ENCODE assay signal across 18 mouse cellular contexts in genomic region chr19:53080026-53080425, GRCm38 (mm10). TPM values are rescaled to one million over a fixed set of nuclear protein-coding genes. Genes with fewer than 3 reads are reported as not detected.
A peak's percentile ranks its signal among the peaks of the same experiment; 100 is the strongest.
DNase-seq lines count a peak whose midpoint lies in the region; ATAC-seq and TF ChIP-seq lines count a peak whose summit lies in the region.
"Had no signal": no experiment of that assay in that cellular context is flagged by ENCODE, and none has a peak within 500 bp of the region (broad histone marks: within the 10 kb centered on the region; RNA-seq: fewer than 3 reads in every experiment).

No protein-coding gene starts in this region.

- no peak for TF ChIP-seq POLR2A in limb, embryonic 14.5 days (IDR thresholded peaks at IDR 0.05; ENCODE audit: borderline replicate concordance, extremely low read depth, insufficient read depth, insufficient read length)

- TF ChIP-seq CTCF in lung, postnatal 0 days (IDR thresholded peaks at IDR 0.05): no peak

- H3K27ac ChIP-seq in kidney, embryonic 14.5 days (ENCODE audit: low read depth, low read length): no peak overlapping the region
- H3K27ac ChIP-seq in kidney, embryonic 15.5 days: peak overlapping the region; percentile 28; the same call in 1 of the 2 replicates
- H3K27ac ChIP-seq in limb, embryonic 14.5 days (replicated peaks; ENCODE audit: low read depth, low read length): 0 out of 2 replicates have a peak overlapping the region, but pooled peaks have one; percentile 65
- H3K27ac ChIP-seq in lung, postnatal 0 days (ENCODE audit: low read length): no peak overlapping the region
- H3K27ac ChIP-seq: forebrain, embryonic 10.5 days; heart, embryonic 15.5 days; hindbrain, embryonic 13.5 days had no signal

- H3K4me3 ChIP-seq in kidney, embryonic 14.5 days (ENCODE audit: low read length): no peak overlapping the region
- no peak overlapping the region for H3K4me3 ChIP-seq in kidney, embryonic 15.5 days (replicated peaks)
- no peak overlapping the region for H3K4me3 ChIP-seq in limb, embryonic 14.5 days (replicated peaks; ENCODE audit: low read length)
- no peak overlapping the region for H3K4me3 ChIP-seq in lung, postnatal 0 days (ENCODE audit: low read depth, low read length)
- H3K4me3 ChIP-seq: forebrain, embryonic 10.5 days; heart, embryonic 15.5 days; hindbrain, embryonic 13.5 days; limb, embryonic 15.5 days had no signal

- H3K9me3 ChIP-seq in kidney, embryonic 14.5 days (ENCODE audit: control insufficient read depth, low read length): no peaks in the 10 kb centered on the region; the same call in 1 of the 2 replicates
- H3K9me3 ChIP-seq in kidney, embryonic 15.5 days (replicated peaks): no peaks in the 10 kb centered on the region
- no peaks in the 10 kb centered on the region for H3K9me3 ChIP-seq in limb, embryonic 14.5 days (ENCODE audit: control insufficient read depth, low read length)
- no peaks in the 10 kb centered on the region for H3K9me3 ChIP-seq in lung, postnatal 0 days (ENCODE audit: low read length)
- H3K9me3 ChIP-seq: forebrain, embryonic 10.5 days; heart, embryonic 15.5 days; hindbrain, embryonic 13.5 days; limb, embryonic 15.5 days had no signal

- DNase-seq in kidney, adult 11 months: peak; percentile 53
- no peak for DNase-seq in limb, embryonic 14.5 days (ENCODE audit: low spot score)
- DNase-seq in adrenal gland, postnatal 10 days: no peak
- DNase-seq in lung, postnatal 0 days (ENCODE audit: low spot score): no peak
- DNase-seq: adrenal gland, adult 2 months; cerebellum, adult 8-10 months; lung, adult 2 months; right cerebral cortex, postnatal 4 days; thymus, postnatal 25 days had no signal

- no peak overlapping the region for H3K9ac ChIP-seq in kidney, embryonic 14.5 days (ENCODE audit: low read depth, low read length)
- H3K9ac ChIP-seq in kidney, embryonic 15.5 days: no peak overlapping the region
- H3K9ac ChIP-seq in limb, embryonic 14.5 days (ENCODE audit: low read depth, low read length, severe bottlenecking): no peak overlapping the region
- no peak overlapping the region for H3K9ac ChIP-seq in lung, postnatal 0 days (replicated peaks; ENCODE audit: low read depth)
- H3K9ac ChIP-seq: heart, embryonic 15.5 days; hindbrain, embryonic 13.5 days; limb, embryonic 15.5 days had no signal

- no peaks in the 10 kb centered on the region for H3K36me3 ChIP-seq in kidney, embryonic 14.5 days (ENCODE audit: control insufficient read depth, insufficient read depth, low read length)
- no peaks in the 10 kb centered on the region for H3K36me3 ChIP-seq in kidney, embryonic 15.5 days
- no peaks in the 10 kb centered on the region for H3K36me3 ChIP-seq in limb, embryonic 14.5 days (ENCODE audit: control insufficient read depth, insufficient read depth, low read length)
- no peaks in the 10 kb centered on the region for H3K36me3 ChIP-seq in lung, postnatal 0 days (ENCODE audit: insufficient read depth, low read length)
- H3K36me3 ChIP-seq: forebrain, embryonic 10.5 days; G1E; heart, embryonic 15.5 days; hindbrain, embryonic 13.5 days; limb, embryonic 15.5 days had no signal

- WGBS in kidney, embryonic 14.5 days: 86% methylated on average over 11 of the region's 11 CpGs
- WGBS in kidney, embryonic 15.5 days: 87% methylated on average over 11 of the region's 11 CpGs
- WGBS in limb, embryonic 14.5 days: 61% methylated on average over 11 of the region's 11 CpGs
- 76% methylated on average over 11 of the region's 11 CpGs for WGBS in lung, postnatal 0 days

- peaks cover 32% of the 10 kb centered on the region for H3K4me1 ChIP-seq in kidney, embryonic 14.5 days (ENCODE audit: control insufficient read depth, insufficient read depth, low read length)
- H3K4me1 ChIP-seq in kidney, embryonic 15.5 days: peaks cover 69% of the 10 kb centered on the region
- H3K4me1 ChIP-seq in limb, embryonic 14.5 days (ENCODE audit: control insufficient read depth, insufficient read depth, low read length): peaks cover 43% of the 10 kb centered on the region
- peaks cover 15% of the 10 kb centered on the region; the same call in 1 of the 2 replicates for H3K4me1 ChIP-seq in lung, postnatal 0 days (ENCODE audit: insufficient read depth, low read depth, low read length)
- H3K4me1 ChIP-seq: hindbrain, embryonic 13.5 days had no signal

- H3K27me3 ChIP-seq in kidney, embryonic 14.5 days (ENCODE audit: control insufficient read depth, insufficient read depth, low read length): no peaks in the 10 kb centered on the region
- no peaks in the 10 kb centered on the region for H3K27me3 ChIP-seq in kidney, embryonic 15.5 days
- no peaks in the 10 kb centered on the region for H3K27me3 ChIP-seq in limb, embryonic 14.5 days (ENCODE audit: control insufficient read depth, insufficient read depth, low read length)
- no peaks in the 10 kb centered on the region for H3K27me3 ChIP-seq in lung, postnatal 0 days (replicated peaks; ENCODE audit: insufficient read depth, low read length)
- H3K27me3 ChIP-seq: heart, embryonic 15.5 days; hindbrain, embryonic 13.5 days; limb, embryonic 15.5 days had no signal

- TF ChIP-seq EP300 in lung, postnatal 0 days (IDR thresholded peaks at IDR 0.05): no peak

- no peak for ATAC-seq in kidney, embryonic 14.5 days (ENCODE audit: low FRiP score, low TSS enrichment)
- ATAC-seq in kidney, embryonic 15.5 days (replicated peaks; ENCODE audit: low FRiP score): no peak
- ATAC-seq in limb, embryonic 14.5 days (ENCODE audit: low FRiP score, low read depth): no peak
- ATAC-seq in megakaryocyte, adult 5-6 weeks (ENCODE audit: poor library complexity, severe bottlenecking): no peak
- ATAC-seq in lung, postnatal 0 days: no peak
- ATAC-seq: midbrain, embryonic 16.5 days had no signal

- H3K4me2 ChIP-seq in kidney, embryonic 14.5 days (replicated peaks; ENCODE audit: low read depth, low read length): no peak overlapping the region
- H3K4me2 ChIP-seq in kidney, embryonic 15.5 days: no peak overlapping the region
- no peak overlapping the region for H3K4me2 ChIP-seq in limb, embryonic 14.5 days (replicated peaks; ENCODE audit: low read depth, low read length, severe bottlenecking)
- H3K4me2 ChIP-seq in lung, postnatal 0 days (replicated peaks; ENCODE audit: low read depth, low read length): no peak overlapping the region
- H3K4me2 ChIP-seq: heart, embryonic 15.5 days; hindbrain, embryonic 13.5 days had no signal

RNA-seq across cellular contexts. Expression of gene Xpnpep1, which starts 40.0 kb away (rescaled TPM):
- polyA plus RNA-seq in kidney, embryonic 14.5 days (2014; fragmentation: Nextera tagmentation; extraction: Ambion mirVana): 153 and 164 TPM in 2 replicates
- 148 and 168 TPM in 2 replicates for polyA plus RNA-seq in kidney, embryonic 15.5 days (2015; fragmentation: Nextera tagmentation; extraction: Ambion mirVana)
- 101 and 111 TPM in 2 replicates for polyA plus RNA-seq in limb, embryonic 14.5 days (2012; rRNA removed)
- polyA plus RNA-seq in limb, embryonic 14.5 days (2014; fragmentation: Nextera tagmentation; extraction: Ambion mirVana): 157 and 159 TPM in 2 replicates
- 100 to 1,000 TPM; 103 to 105 TPM for total RNA-seq in adrenal gland, postnatal 10 days (2021)
- 46.3 and 52.5 TPM in 2 replicates for total RNA-seq in megakaryocyte, adult 5-6 weeks (2015)
- 57.8 and 60.2 TPM in 2 replicates for total RNA-seq in megakaryocyte, adult 5-6 weeks (2017)
- polyA plus RNA-seq in lung, postnatal 0 days (2015; fragmentation: Nextera tagmentation; extraction: Ambion mirVana): 109 and 112 TPM in 2 replicates

Comparison
In these comparisons a context has a peak if more than half of its experiments do, and no peak if none do; other contexts are left out.
1. H3K27ac ChIP-seq: peak in kidney, embryonic 15.5 days (single experiment) and limb, embryonic 14.5 days (single experiment); none in kidney, embryonic 14.5 days (single experiment) and lung, postnatal 0 days (single experiment).